Mouse (Mus musculus): ENCODE results near the gene Mast4.

Gene Mast4

DNA sequence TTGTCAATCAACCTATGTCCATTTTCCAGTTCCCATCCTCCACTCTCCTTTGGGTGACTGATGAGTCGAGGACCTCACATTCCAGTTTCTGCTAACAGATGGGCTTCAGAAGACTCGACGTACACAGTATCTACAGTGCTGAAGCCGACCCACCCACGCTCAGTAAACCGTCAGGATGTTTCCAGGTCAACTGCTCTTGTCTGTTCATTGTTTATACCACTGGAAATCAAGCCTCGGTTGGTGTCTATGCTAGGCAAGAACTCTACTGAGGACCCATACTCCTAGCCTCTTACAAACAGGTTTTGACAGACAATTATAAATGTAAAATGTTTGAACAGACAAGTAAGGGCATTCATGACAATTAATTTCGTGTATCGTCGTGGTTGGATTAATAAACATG lies 277.8 kb downstream of the Mast4 start:
- no peak for DNase-seq (ENCODE audit: low spot score)

DNA sequence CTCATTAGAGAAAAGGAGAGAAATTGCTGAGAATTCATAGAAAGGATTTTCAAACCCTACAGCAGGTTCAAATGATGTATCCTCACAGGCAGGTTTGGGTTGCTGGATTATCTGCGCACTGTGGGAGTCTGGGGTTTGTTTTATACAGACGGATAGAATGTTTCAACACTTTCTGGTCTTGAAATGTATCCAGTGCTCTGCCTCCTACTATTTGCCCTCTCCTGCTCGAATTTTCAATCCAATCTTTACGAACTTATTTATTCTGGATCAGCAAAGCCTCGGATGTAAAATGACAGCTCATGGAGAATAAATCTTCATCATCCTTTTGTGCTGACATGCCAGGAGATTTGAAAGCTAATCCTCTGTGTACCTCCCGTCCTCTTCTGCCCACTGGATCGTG lies 281.6 kb downstream of the Mast4 start:
- no peak for DNase-seq (ENCODE audit: low spot score)

DNA sequence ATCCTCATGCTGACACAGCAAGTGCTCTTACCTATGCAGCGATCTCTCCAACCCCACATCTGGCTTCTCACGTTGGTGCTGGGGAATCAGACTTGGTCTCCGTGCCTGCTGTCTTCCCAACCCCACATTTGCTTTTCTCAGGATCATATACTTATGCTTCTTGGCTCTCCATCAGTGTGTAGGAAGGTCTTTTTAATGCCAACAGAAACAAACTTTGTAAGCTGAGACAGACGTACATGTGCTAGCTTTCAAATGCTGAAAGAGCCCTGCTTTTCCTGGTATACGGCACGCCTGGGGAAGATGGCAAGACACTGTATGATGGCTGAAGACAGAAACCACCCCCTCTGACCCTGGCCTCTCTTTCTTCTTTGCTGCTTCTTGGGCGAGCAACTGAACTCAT lies 285.3 kb downstream of the Mast4 start:
- DNase-seq (ENCODE audit: low spot score): no peak

DNA sequence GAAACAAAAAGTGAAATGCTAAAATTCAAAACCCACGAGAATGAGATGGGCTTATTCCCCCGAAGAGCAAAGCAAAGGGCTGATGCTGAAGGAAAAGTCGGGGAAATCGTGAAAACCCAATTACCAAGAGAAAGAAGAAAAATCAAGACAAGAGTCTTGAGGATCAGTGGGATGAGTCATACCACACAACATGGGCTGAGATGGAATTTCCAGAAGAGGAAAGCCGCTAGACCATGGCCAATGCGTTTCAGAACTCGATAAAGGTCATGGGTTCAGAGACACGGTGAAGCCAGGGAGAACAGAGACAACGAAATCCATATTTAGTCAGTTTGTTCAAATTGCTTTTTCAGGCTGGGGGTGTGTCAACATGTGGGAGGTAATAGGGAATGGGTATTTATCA lies 290.6 kb downstream of the Mast4 start:
- no peak for DNase-seq (ENCODE audit: low spot score)

DNA sequence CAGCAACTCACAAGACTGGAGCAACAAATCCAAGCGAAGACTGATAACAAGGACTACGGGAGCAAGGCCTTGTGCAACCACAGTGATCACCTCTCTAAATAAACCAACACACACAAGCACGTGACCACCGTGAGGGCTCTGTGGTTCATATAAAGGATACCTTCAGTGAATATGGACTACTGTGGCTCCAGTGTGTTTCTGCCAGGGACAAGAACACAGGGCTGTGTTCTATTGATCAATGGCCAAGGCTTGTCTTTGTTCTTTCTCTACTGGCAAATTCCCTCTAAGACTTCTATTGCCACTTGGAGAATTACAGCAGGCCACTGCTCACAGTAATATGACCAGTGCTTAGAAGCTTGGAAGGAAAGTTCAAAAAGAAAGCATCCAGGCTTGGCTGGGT lies 291.3 kb downstream of the Mast4 start:
- no peak for DNase-seq (ENCODE audit: low spot score)

DNA sequence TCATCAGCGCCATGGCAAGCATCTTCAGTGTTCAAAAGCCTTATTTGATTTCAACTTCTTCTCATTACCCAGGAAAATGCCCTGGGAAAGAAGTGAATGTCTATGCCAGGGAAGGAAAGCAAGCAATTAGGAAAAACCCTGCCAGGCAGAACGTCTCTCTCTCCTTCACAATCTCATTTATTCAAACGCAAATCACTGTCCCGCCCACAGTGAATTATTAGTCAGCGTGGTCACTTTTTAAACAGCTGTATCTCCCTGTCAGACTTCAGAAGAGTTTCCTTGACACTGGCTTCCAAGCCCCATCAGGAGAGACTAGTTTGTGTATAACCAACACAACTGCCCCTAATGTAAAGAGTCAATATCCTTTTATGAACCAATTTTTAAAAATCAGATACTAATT lies 296.8 kb downstream of the Mast4 start:
- no peak for DNase-seq (ENCODE audit: low spot score)

DNA sequence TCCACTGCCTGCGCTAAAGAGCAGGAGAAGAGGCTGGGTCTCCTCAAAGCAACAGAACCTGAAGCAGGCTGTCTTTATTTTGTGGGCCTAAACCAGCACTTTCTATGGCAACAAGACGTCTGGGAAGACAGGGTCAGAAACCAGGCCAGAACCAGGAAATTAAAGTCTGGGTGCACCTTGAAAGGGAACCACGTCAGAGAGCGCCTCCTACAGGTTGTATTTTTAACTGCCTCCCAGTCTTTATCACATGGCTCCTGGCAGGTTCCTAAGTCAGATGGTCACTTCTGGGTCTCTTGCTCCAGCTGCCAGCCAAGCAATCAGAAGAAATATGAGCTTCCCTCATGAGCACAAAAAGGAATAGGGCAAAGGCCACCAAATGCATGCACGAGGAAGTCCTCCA lies 304.9 kb downstream of the Mast4 start:
- DNase-seq (ENCODE audit: low spot score): no peak

DNA sequence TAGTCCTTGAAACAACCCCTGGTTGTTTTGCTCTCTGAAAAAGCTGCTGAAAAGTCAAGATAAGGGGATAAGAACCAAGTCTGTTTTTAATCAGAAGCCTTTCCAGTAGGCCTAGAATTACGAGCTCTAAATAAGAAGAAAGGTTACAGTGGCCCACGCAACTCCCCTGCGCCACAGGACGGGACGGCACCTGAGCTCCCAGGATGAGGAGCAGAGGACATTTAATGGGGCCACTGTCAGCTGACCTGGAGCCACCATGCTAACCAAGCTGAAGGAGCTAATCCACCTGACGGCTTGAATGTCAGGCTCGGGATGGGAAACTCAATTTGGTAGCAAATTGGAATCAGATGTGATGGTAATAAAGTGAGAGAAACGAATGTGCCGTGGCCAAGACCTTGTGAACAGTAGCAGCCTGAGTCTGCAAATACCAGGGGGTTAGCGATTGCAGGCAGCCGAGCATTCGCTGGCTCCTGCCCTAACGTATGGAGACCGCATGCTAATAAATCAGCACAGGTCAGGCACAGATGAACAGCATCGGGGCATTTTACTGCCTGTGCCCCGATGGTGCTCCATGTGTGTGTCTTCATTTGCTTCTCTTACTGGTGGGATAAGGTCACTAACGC lies 306.7 kb downstream of the Mast4 start:
- no peak for DNase-seq (ENCODE audit: low spot score)

DNA sequence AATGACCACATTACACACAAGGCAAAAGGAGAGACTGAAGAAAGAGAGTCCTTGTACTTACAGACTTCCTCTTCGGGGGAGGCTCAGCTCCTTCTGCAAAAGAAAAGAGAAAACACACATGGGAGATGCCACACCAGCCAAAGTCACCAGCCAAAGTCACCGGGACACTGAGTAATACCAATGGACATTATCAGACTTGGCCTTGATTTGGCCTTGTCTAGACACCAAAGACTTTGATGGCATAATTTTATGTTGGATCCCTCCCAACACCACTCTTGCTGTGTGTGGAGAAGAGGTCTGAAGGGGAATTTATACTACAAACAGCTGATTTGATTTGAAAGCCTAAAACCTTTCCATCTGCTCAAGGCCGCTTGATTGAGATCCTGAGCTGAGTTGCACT lies 308.8 kb downstream of the Mast4 start:
- DNase-seq (ENCODE audit: low spot score): no peak

DNA sequence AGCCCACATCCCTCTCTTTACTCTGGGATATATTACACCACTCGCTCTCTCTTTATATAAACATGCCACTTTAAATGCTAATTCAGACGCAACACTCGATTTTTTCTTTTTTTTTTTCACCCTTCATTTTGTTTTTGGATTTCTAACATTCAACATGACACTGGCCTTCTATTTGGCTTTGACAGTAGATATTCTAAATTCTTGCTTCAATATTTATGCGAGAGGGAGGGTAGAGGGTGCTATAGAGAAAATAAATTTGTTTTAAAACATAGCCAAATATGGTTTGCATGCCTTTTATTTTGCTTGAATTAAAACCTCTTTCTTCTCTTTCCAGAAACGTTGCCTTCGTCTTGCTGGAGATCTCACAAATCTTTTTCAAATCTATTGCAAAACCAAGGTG lies 315.8 kb downstream of the Mast4 start:
- no peak for DNase-seq (ENCODE audit: low spot score)

DNA sequence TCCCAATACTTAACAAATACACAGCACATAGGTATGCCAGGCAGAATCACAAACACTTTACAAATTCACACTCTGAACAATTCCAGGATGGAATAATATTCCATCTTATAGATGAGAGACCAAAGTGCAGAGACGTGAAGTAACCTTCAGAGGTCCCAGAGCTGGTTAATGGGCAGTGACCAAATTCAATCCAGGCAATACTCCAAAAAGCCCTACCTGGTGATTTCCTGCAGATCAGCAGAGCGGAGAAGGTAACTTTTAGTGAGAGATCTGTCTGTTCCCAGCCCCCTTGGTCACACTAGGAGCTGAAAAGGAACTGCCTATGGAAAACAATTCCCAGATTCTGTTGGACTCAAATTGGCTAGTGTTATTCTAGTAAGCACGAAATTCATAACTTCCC lies 316.6 kb downstream of the Mast4 start:
- no peak for DNase-seq (ENCODE audit: low spot score)

DNA sequence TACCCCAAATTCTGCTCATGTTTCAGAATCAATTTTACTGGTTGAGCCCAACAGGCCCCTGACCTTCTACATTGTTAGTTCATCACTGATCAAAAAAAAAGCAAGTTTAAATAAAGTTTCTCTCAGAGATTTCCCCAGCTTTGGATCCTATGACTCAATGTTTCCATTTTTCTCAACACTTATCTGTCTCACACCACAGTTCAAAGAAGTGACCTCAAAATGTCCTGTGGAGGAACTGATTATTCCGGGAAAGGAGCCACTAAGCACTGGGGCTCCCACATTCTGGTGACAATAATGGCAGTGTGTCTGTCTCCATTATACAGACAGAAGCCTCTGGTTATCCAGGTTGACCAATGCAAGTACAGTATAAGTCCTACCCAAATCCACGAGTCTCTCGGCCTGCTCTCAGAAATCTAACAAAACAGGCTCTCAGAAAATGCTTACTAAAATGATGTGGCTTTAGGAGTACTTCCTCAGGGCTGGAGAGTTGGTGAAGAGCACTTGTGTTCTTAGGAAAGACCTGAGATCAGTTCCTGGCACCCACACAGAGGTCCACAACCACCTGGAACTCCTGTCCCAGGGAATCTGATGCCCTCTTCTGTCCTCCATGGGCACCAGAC lies 319.1 kb downstream of the Mast4 start:
- DNase-seq (ENCODE audit: low spot score): no peak

DNA sequence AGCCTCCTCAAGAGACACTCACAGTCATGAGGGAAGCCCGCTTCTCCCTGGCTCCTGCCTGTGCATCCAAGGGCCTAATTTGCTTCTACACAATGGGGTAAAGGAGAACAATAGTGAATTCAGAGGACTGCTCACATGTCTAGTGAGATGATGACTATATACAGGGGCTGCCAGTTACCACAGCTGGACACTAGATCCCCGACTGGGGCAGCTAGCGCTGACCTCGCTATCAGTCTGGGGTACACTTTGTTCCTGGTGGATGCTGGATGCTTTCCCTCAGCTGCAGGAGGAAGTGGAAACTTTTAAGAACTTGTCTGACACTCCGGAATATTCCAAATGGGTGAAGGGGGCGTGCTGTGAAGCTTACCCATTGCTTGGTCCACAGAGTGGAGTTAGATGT lies 319.7 kb downstream of the Mast4 start:
- DNase-seq (ENCODE audit: low spot score): no peak

DNA sequence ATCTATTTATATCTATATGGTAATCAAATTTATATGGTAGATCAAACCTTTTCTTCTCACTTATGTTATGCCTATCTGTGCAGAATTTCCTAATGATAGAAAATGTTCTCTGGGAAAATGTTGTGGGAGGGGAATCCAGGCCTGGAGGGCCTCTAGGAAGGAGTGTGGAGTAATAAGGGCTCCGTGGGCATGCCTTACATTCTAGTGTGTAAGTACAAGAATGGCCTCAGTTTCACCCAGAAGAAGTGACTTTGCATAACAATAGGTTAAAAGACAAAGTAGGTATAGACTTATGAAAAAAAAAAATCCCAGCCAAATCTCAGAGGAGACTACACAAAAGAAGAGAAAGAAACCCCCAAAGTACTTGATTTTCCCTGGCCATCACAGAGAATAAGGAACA lies 320.1 kb downstream of the Mast4 start:
- no peak for DNase-seq (ENCODE audit: low spot score)

DNA sequence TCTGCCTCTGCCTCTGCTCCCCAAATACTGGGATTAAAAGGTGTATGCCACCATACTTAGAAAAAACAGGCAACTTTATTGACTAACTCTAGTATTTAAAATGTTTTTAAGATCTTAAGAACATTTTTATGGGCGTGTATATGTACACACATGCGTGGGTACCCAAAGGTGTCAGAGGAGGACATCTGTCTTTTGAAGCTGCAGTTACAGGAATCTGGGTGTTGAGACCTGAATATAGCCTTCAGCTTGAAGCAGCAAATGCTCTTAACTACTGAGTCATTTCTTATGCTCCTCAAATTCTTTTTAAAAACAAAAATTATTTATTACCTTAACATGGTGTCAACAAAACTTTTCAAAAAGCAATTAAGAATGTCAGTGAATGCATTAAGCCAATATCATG lies 329.1 kb downstream of the Mast4 start:
- DNase-seq (ENCODE audit: low spot score): no peak

DNA sequence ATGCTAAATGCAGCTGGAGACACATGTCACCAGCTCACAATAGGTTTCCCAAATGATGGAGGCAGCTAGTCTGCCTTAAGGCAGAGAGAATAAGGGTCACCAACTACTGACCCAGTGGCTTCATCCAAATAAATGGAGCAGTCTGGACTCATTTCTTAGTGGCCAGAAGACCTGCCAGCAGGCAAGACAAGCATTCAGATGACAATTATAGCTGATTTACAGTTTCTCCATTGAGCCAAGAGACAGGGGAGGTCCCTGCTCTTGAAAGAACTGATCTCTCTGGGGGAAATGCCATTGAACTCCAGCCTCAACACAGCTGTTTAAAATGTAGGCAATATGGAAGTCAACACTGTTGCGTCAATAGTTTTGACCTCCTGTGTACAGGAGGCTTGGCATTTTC lies 332.5 kb downstream of the Mast4 start:
- no peak for DNase-seq (ENCODE audit: low spot score)

DNA sequence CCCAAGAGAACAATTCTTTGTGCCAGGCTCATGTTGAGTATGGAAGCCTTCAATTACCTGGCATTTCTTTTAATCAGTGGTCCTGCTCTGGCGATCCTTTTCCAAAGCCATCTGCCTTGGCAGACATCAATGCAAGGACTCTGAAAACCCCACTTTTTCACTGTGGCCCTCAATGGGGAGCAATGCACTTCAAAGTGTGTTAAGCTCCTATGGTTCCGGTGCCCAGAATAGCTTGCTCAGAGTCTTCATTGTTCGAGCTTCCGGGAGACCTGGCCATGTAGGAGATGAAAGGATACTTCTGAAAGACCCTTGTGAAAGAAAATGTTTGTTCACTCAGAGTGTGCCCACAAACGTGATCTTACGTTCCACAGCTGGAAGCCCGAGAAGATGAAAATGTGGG lies 333.4 kb downstream of the Mast4 start:
- DNase-seq (ENCODE audit: low spot score): no peak

DNA sequence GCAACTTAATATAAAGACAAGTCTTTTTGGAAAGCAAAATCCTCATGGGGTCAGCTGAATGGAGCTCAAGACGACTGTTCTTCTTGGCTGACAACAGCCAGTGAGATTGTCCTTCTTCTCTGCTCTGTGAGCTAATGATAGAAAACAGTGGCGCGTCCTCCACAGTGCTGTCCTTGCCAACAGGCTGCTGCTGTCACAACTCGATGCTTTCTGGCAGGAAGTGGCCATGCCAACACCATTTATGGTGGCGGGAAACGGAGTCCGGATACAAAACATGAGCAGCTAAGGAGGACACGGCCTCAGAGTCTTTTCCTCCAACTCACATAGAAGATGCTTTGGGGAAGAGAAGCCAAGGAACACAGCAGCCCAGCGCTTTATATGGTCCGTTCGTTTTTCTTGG lies 340.2 kb downstream of the Mast4 start:
- no peak for DNase-seq (ENCODE audit: low spot score)

DNA sequence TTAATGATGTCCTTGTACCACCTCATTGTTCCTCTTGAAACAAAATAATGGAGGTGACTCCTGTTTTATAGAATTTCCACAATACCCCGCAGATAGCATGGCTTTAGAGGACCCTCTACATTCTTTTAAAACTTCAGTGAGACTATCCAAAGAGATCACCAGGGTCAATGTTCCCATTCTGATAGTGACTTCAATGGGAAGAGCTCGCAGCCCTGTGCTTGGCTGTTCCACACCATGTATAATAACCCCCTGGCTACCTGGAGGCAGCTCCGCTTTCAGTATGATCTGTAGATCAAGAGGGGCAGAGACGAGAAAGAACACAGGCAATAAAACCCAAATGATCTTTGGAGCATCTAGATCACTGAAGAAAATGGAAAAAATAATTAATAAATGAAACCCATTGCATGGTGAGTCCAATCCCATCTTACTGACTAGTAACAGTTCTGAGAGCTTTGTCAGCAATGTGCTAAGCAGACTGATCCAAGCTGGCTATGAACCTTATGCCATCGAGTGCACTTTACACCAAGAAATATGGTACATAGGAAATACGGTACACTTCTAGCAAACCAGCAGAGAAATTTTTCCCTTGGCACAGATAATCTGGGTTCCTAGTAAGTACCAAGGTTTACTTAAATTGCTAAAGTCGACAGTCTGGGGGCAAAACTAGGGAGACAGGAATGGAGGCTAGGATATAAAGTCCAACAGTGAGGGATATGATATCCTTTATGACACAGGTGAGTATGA lies 341.4 kb downstream of the Mast4 start:
- no peak for DNase-seq (ENCODE audit: low spot score)

DNA sequence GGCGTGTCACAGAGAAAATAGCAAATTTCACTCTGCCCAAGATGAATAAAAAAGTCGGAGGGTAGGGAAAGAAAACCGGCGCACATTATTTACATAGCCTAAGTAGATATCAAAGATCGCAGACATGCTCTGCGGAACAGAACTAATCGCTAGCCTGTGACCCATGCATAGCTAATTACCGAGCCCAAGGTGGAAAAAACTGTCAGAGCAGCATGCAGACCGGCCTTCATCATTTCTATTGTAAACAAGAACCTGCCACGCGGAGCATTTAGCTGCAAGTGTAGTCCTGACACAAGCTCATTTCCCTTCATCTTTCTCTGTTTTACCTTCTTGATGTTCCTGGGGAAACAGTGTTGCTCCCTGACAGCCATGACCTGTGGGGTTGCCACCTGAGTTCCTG lies 342.4 kb downstream of the Mast4 start:
- no peak for DNase-seq (ENCODE audit: low spot score)

DNA sequence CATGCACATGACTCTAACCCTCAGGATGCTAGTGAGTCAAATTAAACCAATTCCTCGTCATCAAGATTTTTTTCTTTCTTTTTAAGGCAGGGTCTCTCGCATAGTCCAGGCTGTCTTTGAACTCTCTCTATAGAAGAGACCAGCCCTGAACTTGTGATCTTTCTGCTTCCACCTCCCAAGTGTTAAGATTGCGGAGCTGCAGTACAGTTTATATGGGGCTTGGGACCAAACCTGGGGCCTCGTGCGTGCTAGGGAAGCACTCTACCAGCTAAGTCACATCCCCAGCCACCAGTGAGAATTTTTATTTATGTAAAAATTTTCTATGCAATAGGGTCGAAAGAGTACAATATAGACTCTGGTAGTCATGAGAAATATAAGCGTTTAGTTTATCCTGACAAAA lies 343.1 kb downstream of the Mast4 start:
- no peak for DNase-seq (ENCODE audit: low spot score)

DNA sequence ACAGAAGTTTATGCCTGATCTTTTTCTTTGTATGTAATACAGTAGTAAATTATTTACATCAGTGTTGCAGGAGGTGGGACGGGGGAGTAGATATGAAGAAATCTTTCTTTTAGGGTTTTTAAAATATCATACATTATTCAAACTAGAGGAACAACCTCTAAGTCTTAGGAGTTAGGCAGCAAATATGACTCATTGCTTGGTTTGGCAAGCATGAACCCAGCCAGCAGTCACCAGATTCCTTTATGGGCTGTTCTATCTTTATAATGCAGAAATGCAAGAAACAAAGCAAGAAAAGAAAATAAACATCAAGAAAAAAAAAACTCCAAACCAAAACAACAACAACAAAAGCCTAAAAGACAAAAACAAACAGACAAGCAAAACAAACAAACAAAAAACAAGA lies 344.2 kb downstream of the Mast4 start:
- DNase-seq (ENCODE audit: low spot score): no peak

DNA sequence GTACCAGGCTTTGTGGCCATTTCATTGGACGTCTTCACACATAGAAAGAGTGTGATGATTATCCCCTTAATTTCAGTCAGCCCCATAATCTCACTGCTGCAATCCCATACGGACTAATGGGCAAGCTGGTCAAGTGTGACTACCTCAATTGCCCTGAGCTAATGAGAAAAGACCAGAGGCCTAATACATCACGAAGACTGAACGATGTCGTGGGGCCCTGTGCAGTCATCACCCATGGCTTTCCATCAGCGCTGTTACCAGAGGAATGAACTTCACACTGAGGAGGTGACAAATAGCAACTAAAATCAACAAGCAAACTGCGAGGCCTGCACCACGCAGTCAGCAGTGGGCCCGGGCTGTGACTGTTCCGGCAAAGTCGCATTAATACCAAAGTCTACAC lies 344.7 kb downstream of the Mast4 start:
- no peak for DNase-seq (ENCODE audit: low spot score)

DNA sequence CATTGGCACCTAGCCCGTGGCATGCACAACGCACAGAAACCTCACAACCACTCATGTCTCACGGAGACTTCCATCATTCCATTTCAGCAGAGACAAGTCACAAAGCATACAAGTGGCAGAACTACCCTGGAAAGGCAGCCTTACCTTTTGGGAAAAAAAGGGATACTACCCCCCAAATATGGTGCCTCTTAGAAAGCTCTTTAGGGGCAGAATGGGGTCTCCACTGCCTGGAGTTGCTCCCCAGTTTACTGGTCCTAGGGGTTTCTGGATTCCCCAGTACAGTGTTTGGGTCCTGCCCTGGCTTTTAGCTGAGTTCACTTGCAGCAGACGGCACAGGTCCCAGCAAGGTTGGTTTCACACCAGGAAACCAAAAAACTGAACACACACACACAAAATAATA lies 345.3 kb downstream of the Mast4 start:
- no peak for DNase-seq (ENCODE audit: low spot score)
